Mouse (Mus musculus) right cerebral cortex, adult 18-20 months (tissue): ENCODE results near the gene Actl6b.
"Not testable (repeated sequence)": the region's sequence is repeated elsewhere in the genome, so short reads cannot be mapped to it uniquely, and the experiment has no call there.

ENCODE experiments used
- DNase-seq: peaks from one replicate; pipeline ENCODE4 v3.0.0; 2022; ENCODE audit warnings: mixed read lengths

Gene Actl6b

DNA sequence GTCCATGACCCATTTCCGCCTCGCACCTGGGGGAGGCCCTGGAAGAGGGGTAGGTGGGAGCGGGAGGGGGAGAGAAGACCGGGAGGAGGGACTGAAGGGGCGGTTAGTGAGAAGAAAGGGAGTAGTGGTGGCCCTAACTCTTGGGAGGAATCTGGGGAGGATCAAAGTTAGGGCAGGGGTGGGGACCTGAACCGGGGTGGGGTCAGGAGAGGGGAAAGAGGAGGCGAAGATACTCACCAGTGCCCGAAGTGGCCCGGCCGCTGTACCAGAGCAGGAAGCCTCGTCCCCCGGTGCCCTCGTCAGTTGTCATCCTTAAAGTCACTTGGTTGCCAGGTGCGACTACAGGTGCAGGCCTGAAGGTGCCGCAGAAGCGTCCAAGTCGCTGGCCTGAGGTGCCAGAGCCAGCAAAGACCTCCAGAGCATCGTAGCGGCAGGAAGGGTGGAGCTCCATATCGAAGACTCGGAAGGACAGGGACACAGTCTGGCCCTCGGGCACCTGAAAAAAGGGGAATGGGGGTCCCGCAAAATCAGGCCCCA, 55.4 kb downstream of the Actl6b start:
- no peak for DNase-seq

DNA sequence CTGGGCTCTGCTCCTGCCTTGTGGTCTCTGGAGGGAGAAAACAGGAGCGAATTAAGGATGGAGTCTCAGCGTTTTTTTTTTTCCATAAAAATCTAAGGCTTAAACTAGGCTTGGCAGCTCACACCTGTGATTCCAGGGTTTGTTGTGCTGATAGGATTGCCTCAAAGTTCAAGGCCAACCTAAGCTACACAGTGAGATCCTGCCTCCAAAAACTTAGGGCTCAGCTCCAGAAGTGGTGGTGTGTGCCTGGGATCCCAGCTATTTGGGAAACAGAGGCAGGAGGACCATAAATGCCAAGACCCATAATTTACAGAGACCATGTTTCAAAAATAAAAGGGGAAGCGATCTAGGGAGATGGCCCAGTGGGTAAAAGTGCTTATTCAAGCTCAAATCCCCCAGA, 56.0 kb downstream of the Actl6b start:
- DNase-seq, result no peak

DNA sequence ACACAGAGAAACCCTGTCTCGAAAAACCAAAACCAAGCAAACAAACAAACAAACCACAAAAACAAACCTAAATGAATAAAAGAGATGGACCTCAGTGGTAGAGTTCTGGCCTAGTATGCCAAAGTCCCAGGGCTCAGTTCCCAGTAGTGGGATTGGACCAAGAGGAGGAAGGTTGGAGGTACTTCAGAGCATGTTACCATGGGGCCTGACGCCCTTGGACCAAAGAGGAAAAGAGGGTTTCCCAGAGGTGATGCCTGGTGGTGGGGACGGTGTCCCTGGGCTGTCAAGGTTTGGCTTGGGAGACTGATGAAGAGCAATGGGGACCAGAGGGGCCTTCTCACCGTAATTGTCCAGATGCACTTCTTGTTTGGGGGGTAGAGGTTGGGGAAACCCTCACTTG, 56.7 kb downstream of the Actl6b start:
- DNase-seq, result no peak

DNA sequence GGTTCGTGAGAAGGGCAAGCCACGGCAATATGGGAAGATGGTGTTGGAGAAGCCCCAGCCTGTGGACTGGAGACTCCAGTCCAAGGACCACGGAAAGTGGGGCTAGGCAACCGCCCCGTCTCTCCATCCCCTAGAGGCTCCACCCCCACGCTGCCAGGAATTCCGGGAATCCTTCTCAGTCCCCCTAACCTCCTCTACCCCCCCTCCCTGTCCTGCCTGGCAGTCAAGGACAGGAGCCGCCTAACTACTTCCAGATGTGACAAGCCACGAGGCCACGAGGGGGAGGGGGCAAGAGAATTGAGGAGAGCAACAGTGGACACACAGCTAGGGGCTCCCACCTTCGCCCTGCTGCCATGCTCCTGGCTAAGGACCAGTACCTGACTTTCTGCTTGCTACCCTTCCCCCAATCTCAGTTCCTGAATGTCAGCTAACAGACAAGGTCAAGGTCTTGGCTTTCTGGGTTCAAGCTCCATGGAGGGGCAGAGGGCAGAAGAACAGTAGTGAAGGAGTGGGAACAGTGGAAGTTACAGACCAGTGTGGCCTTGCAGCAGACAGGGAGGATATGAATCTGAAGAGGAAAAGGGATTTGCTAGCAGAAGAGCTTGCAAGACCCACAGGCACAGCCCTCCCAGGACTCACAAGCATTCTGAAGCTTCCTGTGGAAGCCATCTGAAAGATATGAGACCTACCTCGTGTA, 57.4 kb downstream of the Actl6b start:
- DNase-seq, result no peak

DNA sequence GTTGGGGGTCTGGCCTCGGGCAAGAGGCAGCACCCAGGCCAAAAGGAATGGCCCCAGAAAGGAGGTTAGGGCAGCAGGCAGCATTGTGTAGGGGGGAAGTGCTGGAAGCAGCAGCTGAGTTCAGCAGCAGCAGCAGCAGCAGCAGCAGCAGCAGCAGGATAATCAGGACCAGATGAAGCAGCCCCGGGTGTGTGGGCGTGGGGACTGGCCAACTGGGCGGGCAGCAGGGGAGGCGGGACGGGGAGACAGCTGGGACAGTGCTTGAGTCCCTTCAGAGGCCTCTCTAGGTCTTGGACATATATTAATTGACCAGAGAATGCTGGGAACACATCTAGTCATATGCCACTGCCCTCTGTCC, 57.9 kb downstream of the Actl6b start:
- no peak for DNase-seq

DNA sequence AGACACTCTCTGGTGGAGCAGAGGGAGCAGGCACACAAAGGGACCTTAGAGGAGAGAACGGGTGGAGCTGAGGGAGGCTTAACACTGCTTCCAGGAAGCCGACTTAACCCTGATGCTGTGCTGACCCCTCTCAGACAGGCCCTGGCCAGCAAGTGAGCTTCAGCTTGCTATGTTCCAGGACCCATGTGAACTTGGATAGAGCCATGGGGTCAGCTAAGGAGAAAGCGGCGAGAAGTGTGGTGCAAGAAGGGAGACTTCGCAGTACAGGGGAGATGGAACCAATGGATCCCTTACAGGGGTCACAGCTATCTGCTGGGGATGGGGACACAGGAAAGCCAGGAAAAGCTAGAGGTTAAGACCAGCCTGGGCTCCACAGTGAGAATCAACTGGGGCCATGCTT, 59.8 kb downstream of the Actl6b start:
- no peak for DNase-seq

DNA sequence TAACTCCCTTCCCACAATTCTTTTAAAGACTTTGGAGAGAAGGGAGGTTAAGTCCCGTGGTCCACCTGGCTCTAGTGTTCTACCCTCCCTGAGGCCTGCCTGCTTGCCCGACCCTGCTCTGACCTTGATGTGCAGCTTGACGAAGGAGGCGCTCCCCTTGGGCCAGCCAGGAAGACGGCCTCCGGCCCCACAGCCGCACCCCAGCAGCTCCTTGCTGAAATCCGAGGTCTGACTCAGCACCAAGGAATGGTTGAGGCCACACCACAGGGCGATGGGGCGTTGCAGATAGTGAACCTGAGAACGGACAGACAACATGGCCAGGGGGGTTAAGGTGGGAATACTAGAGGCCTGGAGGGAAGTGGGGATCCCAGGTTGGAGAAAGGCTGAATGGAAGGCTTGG, 60.2 kb downstream of the Actl6b start, which contains the start of gene Pcolce:
TSS of gene Pcolce (minus strand) at position 235 of the 400 bp plus-strand sequence.
- DNase-seq, result no peak

DNA sequence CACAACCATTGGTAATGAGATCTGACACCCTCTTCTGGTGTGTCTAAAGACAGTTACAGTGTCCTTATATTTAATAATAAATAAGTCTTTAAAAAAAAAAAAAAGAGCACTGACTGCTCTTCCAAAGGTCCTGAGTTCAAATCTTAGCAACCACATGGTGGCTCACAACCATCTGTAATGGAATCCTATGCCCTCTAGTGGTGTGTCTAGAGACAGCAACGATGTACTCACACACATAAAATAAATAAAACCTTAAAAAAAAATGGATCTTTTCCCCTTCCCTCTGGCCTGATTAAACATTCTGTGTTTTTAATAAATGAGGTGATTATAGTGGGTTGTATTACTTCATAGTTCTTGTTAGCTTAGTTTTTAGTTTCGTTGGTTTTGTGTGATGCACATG, 61.6 kb downstream of the Actl6b start:
- not testable (repeated sequence) for DNase-seq

DNA sequence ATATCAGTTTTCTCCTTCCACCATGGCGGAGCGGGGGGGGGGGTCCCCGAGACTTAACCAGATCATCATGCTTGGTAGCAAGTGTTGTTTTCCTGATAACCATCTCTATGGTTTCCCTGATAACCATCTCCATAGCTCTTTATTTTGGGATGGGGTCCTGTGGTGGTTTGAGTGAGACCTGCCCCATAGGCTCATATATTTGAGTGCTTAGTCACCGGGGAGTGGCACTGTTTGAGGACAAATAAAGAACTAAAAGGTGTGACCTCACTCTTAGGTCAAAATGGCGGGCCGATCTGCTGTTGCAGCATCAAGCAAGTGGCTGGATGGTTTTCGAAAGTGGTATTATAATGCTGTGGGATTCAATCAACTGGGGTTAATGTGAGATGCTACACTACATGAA, 62.0 kb downstream of the Actl6b start:
- no peak for DNase-seq
